Mouse (Mus musculus) duodenum, adult 2 months (tissue): ENCODE data around the gene Tceanc. TPM values are rescaled to one million over a fixed set of nuclear protein-coding genes. Genes with fewer than 3 reads are reported as not detected.

ENCODE experiments used
- polyA plus RNA-seq: library from polyadenylated mRNA; depleted of rRNA; stranded (reverse); fragments of >200 nt; gene quantifications from 2 replicates; pipeline ENCODE4 v1.2.3, GENCODE M21; 2012; ENCODE audit warnings: low replicate concordance; rRNA removed

Tceanc gene
- polyA plus RNA-seq: 0.20 and 0.32 TPM in 2 replicates

GRCm38 (mm10) chrX:166518345-166518744 is at the start of gene Tceanc:
Gene Tceanc (minus strand): TSS chrX:166518567.

GRCm38 (mm10) chrX:166479365-166479983 is 38.9 kb downstream of the Tceanc start, which contains the start of gene Rab9:
Gene Rab9 (minus strand): TSS chrX:166479867.

Other genes with a start within 250 kb of the Tceanc start
- 0.22 and 0.27 TPM in 2 replicates for gene Trappc2, start 78.0 kb downstream of the Tceanc start, polyA plus RNA-seq
- gene Ofd1, start 77.9 kb downstream of the Tceanc start, polyA plus RNA-seq: 0.23 and 0.39 TPM in 2 replicates
- 0.89 and 1.3 TPM in 2 replicates for gene Rab9, start 38.7 kb downstream of the Tceanc start, polyA plus RNA-seq
- not detected in 2 replicates for gene Egfl6, start 67.2 kb upstream of the Tceanc start, polyA plus RNA-seq